Mouse (Mus musculus): ENCODE measurements around the gene Chd4.
"Not testable (repeated sequence)": the region's sequence is repeated elsewhere in the genome, so short reads cannot be mapped to it uniquely, and the experiment has no call there.

Gene Chd4

DNA sequence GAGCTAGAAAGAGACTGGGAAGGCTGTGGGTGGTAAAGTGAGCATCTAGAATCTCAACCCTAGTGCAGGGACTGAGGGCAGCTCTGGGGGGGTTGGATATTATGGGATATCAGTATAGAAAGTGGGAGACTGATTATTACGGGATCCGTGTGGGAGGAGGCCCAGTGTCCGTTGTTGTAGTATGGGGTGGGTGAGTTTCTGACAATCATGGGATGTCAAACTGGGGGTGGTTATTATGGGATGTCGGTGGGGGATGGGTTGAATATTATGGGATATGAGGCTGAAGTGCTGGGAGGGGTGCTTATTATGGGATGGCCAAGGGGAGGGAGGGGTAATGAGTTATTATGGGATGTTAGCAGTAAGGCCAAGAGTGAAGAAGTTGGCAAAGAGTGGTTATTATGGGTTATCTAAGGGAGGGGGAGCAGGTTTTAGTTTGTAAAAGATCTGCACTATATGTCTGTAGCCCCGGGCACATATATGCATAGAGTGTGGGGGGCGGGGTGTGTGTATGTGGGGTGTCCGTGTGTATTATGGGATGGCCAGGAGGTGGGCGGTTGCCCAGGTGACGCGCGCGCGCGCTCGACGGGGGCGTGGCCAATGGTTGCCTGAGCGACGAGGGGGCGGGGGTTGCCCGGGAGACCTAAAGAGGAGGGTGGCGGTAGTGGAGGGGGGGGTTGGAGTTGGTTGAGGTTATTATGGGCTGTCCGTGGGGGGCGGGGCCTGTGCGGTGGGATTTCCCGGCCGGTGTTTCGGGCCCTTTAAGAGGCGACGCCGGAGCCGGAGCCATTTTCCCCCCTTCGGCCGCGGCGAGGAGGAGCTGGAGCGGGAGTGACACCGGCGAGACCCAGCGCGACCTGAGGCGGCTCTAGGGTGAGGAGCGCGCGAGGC, at the start of gene Chd4:
Gene Chd4, plus strand, starts transcription at position 591 of the 888 bp plus-strand sequence.
- TF ChIP-seq NANOG (IDR thresholded peaks at IDR 0.05; ENCODE audit: borderline replicate concordance, low read length) = no peak
- no peak for TF ChIP-seq POU5F1 (IDR thresholded peaks at IDR 0.05; ENCODE audit: borderline replicate concordance, low read length)
- no peak for TF ChIP-seq CTCF (conservative IDR thresholded peaks at IDR 0.05; ENCODE audit: low read length)
- peaks cover 36% of the 10 kb centered on the region for H3K36me3 ChIP-seq (ENCODE audit: insufficient read depth, low read length)
- peaks cover 76% of the 10 kb centered on the region for H3K4me1 ChIP-seq (replicated peaks; ENCODE audit: low read depth, low read length)
- H3K9me3 ChIP-seq (ENCODE audit: low read length) = no peaks in the 10 kb centered on the region
- H3K4me3 ChIP-seq (replicated peaks; ENCODE audit: low read length) = peak within 1 kb of the TSS; percentile 95
- no peaks in the 10 kb centered on the region for H3K27me3 ChIP-seq (ENCODE audit: insufficient read depth, low read length)

DNA sequence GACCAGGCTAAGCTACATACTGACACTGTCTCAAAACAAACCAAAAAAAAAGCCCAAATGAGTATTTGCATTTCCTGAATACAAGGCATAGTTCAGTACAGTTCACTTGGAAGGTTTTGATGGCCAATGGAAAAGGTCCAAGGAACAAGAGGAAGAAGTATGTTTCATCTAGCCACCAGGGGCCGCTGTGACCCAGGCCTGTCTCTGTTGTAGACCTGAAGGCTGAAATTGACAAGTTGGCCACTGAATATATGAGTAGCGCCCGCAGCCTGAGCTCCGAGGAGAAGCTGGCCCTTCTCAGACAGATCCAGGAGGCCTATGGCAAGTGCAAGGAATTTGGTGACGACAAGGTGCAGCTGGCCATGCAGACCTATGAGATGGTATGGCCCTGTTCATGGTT, 49.1 kb upstream of the Chd4 start:
- Histone ChIP-seq H3K27me3 (ENCODE audit: insufficient read depth, low read length) (peaks cover 6% of the 10 kb centered on the region; the same call in 1 of the 2 replicates), H3K36me3 (ENCODE audit: insufficient read depth, low read length) (peaks cover 72% of the 10 kb centered on the region), H3K9me3 (ENCODE audit: low read length) (no peaks in the 10 kb centered on the region), H3K4me3 (replicated peaks; ENCODE audit: low read length) (no peak overlapping the region), H3K4me1 (replicated peaks; ENCODE audit: low read depth, low read length) (peaks cover 65% of the 10 kb centered on the region)
- no peak for TF ChIP-seq NANOG (IDR thresholded peaks at IDR 0.05; ENCODE audit: borderline replicate concordance, low read length)
- no peak for TF ChIP-seq POU5F1 (IDR thresholded peaks at IDR 0.05; ENCODE audit: borderline replicate concordance, low read length)
- TF ChIP-seq CTCF (conservative IDR thresholded peaks at IDR 0.05; ENCODE audit: low read length) = peak; percentile 83

GRCm38 (mm10) chr6:125049678-125050077, 46.1 kb upstream of the Chd4 start, which contains the start of gene Acrbp:
Gene Acrbp, plus strand, starts transcription at chr6:125049689.
- peaks cover 69% of the 10 kb centered on the region for H3K4me1 ChIP-seq (replicated peaks; ENCODE audit: low read depth, low read length)
- H3K27me3 ChIP-seq (ENCODE audit: insufficient read depth, low read length) = peaks cover 6% of the 10 kb centered on the region; the same call in 1 of the 2 replicates
- H3K9me3 ChIP-seq (ENCODE audit: low read length) = no peaks in the 10 kb centered on the region
- TF ChIP-seq POU5F1 (IDR thresholded peaks at IDR 0.05; ENCODE audit: borderline replicate concordance, low read length) (no peak), CTCF (conservative IDR thresholded peaks at IDR 0.05; ENCODE audit: low read length) (no peak), NANOG (IDR thresholded peaks at IDR 0.05; ENCODE audit: borderline replicate concordance, low read length) (no peak)
- peak within 1 kb of the TSS; percentile 55 for H3K4me3 ChIP-seq (replicated peaks; ENCODE audit: low read length)
- peaks cover 62% of the 10 kb centered on the region for H3K36me3 ChIP-seq (ENCODE audit: insufficient read depth, low read length)

- TF ChIP-seq CTCF (conservative IDR thresholded peaks at IDR 0.05; ENCODE audit: low read length) (peak; percentile 80), POU5F1 (IDR thresholded peaks at IDR 0.05; ENCODE audit: borderline replicate concordance, low read length) (no peak)
- peak overlapping the region; percentile 20 for H3K4me3 ChIP-seq (replicated peaks; ENCODE audit: low read length)
Observed at GRCm38 (mm10) chr6:125051237-125051636, 44.5 kb upstream of the Chd4 start.

DNA sequence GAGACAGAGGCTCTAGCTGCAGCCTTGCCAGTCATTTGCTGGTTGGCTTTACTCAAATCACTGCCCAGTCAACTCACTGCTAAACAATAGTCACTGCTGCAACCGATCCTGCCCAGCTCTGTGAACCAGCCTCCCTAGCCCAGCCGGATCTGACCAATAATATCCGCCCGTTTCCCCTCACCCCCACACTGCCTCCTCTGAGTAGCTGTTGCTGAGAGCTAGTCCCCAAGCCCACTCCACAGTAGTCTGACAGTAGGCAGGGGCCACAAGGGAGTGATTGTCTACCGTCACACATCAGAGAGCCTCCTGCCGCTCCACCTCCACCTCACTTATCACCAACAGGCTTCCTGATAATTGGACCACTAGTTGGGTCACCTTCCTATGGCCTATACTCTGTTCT, 34.3 kb upstream of the Chd4 start:
- H3K36me3 ChIP-seq (ENCODE audit: insufficient read depth, low read length) = no peaks in the 10 kb centered on the region
- H3K27me3 ChIP-seq (ENCODE audit: insufficient read depth, low read length) = no peaks in the 10 kb centered on the region
- 0 out of 2 replicates have a peak overlapping the region, but pooled peaks have one; percentile 29 for H3K4me3 ChIP-seq (replicated peaks; ENCODE audit: low read length)
- peaks cover 55% of the 10 kb centered on the region for H3K4me1 ChIP-seq (replicated peaks; ENCODE audit: low read depth, low read length)
- H3K9me3 ChIP-seq (ENCODE audit: low read length) = no peaks in the 10 kb centered on the region
- no peak for TF ChIP-seq CTCF (conservative IDR thresholded peaks at IDR 0.05; ENCODE audit: low read length)
- TF ChIP-seq POU5F1 (IDR thresholded peaks at IDR 0.05; ENCODE audit: borderline replicate concordance, low read length) = no peak
- TF ChIP-seq NANOG (IDR thresholded peaks at IDR 0.05; ENCODE audit: borderline replicate concordance, low read length) = no peak

More at GRCm38 (mm10) chr6:125051237-125051636, 44.5 kb upstream of the Chd4 start:
- peaks cover 61% of the 10 kb centered on the region for H3K4me1 ChIP-seq (replicated peaks; ENCODE audit: low read depth, low read length)
- no peaks in the 10 kb centered on the region for H3K9me3 ChIP-seq (ENCODE audit: low read length)
- peaks cover 53% of the 10 kb centered on the region for H3K36me3 ChIP-seq (ENCODE audit: insufficient read depth, low read length)
- peaks cover 6% of the 10 kb centered on the region; the same call in 1 of the 2 replicates for H3K27me3 ChIP-seq (ENCODE audit: insufficient read depth, low read length)

DNA sequence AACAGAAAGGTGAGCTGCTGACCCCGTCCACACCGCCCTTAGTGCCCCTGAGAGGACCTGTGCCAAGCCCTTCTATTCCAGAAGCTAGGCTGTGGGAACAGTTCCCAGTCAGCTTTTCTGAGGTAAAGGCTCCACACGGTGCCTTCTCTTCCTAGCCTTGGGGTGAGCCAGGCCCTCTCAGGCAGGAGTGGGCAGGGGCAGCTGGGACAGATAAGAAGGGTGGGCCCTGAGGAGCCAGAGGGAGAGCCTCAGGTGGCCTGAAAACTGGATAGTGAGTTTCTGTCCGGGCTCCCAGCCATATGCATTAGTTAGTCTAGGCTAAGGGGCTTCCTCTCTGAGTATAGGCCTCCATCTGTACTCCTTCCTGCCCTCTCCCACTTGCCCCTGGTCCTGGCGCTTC, 33.3 kb upstream of the Chd4 start:
- H3K9me3 ChIP-seq (ENCODE audit: low read length) = no peaks in the 10 kb centered on the region
- H3K27me3 ChIP-seq (ENCODE audit: insufficient read depth, low read length) = no peaks in the 10 kb centered on the region
- H3K36me3 ChIP-seq (ENCODE audit: insufficient read depth, low read length) = no peaks in the 10 kb centered on the region
- peaks cover 62% of the 10 kb centered on the region for H3K4me1 ChIP-seq (replicated peaks; ENCODE audit: low read depth, low read length)
- peak overlapping the region; percentile 4; the same call in 1 of the 2 replicates for H3K4me3 ChIP-seq (replicated peaks; ENCODE audit: low read length)
- no peak for TF ChIP-seq CTCF (conservative IDR thresholded peaks at IDR 0.05; ENCODE audit: low read length)
- no peak for TF ChIP-seq NANOG (IDR thresholded peaks at IDR 0.05; ENCODE audit: borderline replicate concordance, low read length)
- TF ChIP-seq POU5F1 (IDR thresholded peaks at IDR 0.05; ENCODE audit: borderline replicate concordance, low read length) = no peak

DNA sequence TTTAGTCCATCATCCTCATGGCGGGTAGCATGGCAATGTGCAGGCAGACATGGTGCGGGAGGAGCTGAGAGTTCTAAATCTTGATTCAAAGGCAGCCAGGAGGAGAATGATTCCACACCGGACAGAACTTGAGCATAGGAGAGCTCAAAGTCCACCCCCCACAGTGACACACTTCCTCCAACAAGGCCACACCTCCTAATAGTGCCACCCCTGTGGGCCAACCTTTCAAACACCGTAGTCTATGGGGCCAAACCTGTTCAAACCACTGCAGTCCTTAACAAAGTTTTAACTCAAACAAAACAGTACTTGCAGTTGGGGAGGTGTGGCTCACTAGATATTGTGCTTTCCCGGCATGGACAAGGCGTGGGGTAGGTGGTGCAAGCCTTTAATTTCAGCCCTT, 31.9 kb upstream of the Chd4 start:
- Histone ChIP-seq H3K9me3 (ENCODE audit: low read length) (no peaks in the 10 kb centered on the region), H3K36me3 (ENCODE audit: insufficient read depth, low read length) (no peaks in the 10 kb centered on the region), H3K4me3 (replicated peaks; ENCODE audit: low read length) (peak overlapping the region; percentile 32; the same call in 1 of the 2 replicates), H3K27me3 (ENCODE audit: insufficient read depth, low read length) (no peaks in the 10 kb centered on the region), H3K4me1 (replicated peaks; ENCODE audit: low read depth, low read length) (peaks cover 73% of the 10 kb centered on the region)
- no peak for TF ChIP-seq NANOG (IDR thresholded peaks at IDR 0.05; ENCODE audit: borderline replicate concordance, low read length)
- no peak for TF ChIP-seq POU5F1 (IDR thresholded peaks at IDR 0.05; ENCODE audit: borderline replicate concordance, low read length)
- no peak for TF ChIP-seq CTCF (conservative IDR thresholded peaks at IDR 0.05; ENCODE audit: low read length)

GRCm38 (mm10) chr6:125065223-125065622, 30.6 kb upstream of the Chd4 start:
- not testable (repeated sequence) for H3K36me3 ChIP-seq (ENCODE audit: insufficient read depth, low read length); H3K27me3 ChIP-seq (ENCODE audit: insufficient read depth, low read length); H3K4me3 ChIP-seq (replicated peaks; ENCODE audit: low read length); H3K9me3 ChIP-seq (ENCODE audit: low read length)
- H3K4me1 ChIP-seq (replicated peaks; ENCODE audit: low read depth, low read length) = peaks cover 84% of the 10 kb centered on the region
